Mouse (Mus musculus) G1E-ER4 (cell line): ENCODE results near the gene Mt1. TPM values are rescaled to one million over a fixed set of nuclear protein-coding genes. Genes with fewer than 3 reads are reported as not detected.

Experiments
- GATA1 ChIP-seq: IDR thresholded peaks from one replicate; pipeline ENCODE4 v1.8.0; 2012; ENCODE audit warnings: low read length, inconsistent platforms
- polyA plus RNA-seq: library from polyadenylated mRNA; stranded (reverse); fragments of >175 nt; gene quantifications from 2 replicates; pipeline ENCODE4 v1.2.3, GENCODE M21; 2012

The Mt1 gene
- polyA plus RNA-seq, 1 experiment, result 1,577 TPM

- no peak for TF ChIP-seq GATA1
Measured at GRCm38 (mm10) chr8:94214252-94215173, 35.6 kb downstream of the Mt1 start, which contains the start of gene Nup93. Gene Nup93, plus strand, starts transcription at chr8:94214564.

GRCm38 (mm10) chr8:94227381-94227939, 48.6 kb downstream of the Mt1 start:
- no peak for TF ChIP-seq GATA1

Other genes with a start within 250 kb of the Mt1 start
- gene Amfr, start 166.2 kb upstream of the Mt1 start, polyA plus RNA-seq, result 22.9 and 36.4 TPM in 2 replicates
- gene Nudt21, start 142.1 kb upstream of the Mt1 start, polyA plus RNA-seq, result 412 and 554 TPM in 2 replicates
- 8.3 and 8.8 TPM in 2 replicates for gene Ogfod1, start 141.9 kb upstream of the Mt1 start, polyA plus RNA-seq
- gene Bbs2, start 80.2 kb upstream of the Mt1 start, polyA plus RNA-seq, result 1.6 and 2.0 TPM in 2 replicates
- not detected in 2 replicates for gene Mt4, start 41.9 kb upstream of the Mt1 start, polyA plus RNA-seq
- 0.68 and 0.93 TPM in 2 replicates for gene Mt3, start 26.5 kb upstream of the Mt1 start, polyA plus RNA-seq
- 6,255 and 9,858 TPM in 2 replicates for gene Mt2, start 6.4 kb upstream of the Mt1 start, polyA plus RNA-seq
- 6.5 and 10.0 TPM in 2 replicates for gene Nup93, start 35.5 kb downstream of the Mt1 start, polyA plus RNA-seq
- gene Slc12a3, start 150.1 kb downstream of the Mt1 start, polyA plus RNA-seq, result not detected in 2 replicates
- gene Herpud1, start 207.4 kb downstream of the Mt1 start, polyA plus RNA-seq, result 56.2 and 57.1 TPM in 2 replicates